Mouse (Mus musculus): Measurements from ENCODE around the gene Galnt10. TPM values are rescaled to one million over a fixed set of nuclear protein-coding genes. Genes with fewer than 3 reads are reported as not detected.

Galnt10 gene
- polyA plus RNA-seq, 1 experiment from 2014 or later: 7.1 TPM

DNA sequence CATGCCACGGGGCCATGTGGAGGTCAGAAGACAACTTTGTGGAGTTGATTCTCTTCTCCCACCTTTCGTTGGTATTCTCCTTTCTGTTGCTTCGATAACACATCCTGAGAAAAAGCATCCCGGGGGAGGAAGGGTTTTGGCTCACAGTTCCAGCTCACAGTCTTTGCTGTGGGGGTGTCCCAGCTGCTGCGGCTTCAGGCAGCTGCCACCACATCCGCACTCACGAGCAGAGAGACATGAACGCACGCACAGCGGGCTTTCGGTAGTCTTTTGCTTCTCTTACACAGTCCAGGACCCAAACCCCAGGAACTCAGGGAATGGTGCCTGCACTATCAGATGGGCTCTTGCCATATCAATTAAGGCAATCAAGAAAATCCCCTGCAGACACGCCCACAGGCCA, 37.9 kb downstream of the Galnt10 start:
- Histone ChIP-seq H3K9me3 (replicated peaks; ENCODE audit: control insufficient read depth, low read length) (no peaks in the 10 kb centered on the region), H3K27ac (ENCODE audit: low read depth, low read length) (no peak overlapping the region), H3K4me3 (ENCODE audit: low read depth, low read length) (no peak overlapping the region), H3K4me1 (ENCODE audit: control insufficient read depth, insufficient read depth, low read length) (peaks cover 36% of the 10 kb centered on the region), H3K27me3 (ENCODE audit: control insufficient read depth, insufficient read depth, low read length) (no peaks in the 10 kb centered on the region), H3K36me3 (ENCODE audit: control insufficient read depth, insufficient read depth, low read length) (no peaks in the 10 kb centered on the region), H3K9ac (ENCODE audit: low read depth, low read length) (no peak overlapping the region), H3K4me2 (no peak overlapping the region)
- no peak for ATAC-seq (replicated peaks; ENCODE audit: insufficient number of reproducible peaks, low FRiP score, low TSS enrichment)
- 73% methylated on average over 12 of the region's 12 CpGs for whole genome bisulfite sequencing (ENCODE audit: insufficient replicate concordance)

GRCm38 (mm10) chr11:57683931-57684330, 38.7 kb downstream of the Galnt10 start:
- Histone ChIP-seq H3K4me3 (ENCODE audit: low read depth, low read length) (no peak overlapping the region), H3K9me3 (replicated peaks; ENCODE audit: control insufficient read depth, low read length) (no peaks in the 10 kb centered on the region), H3K4me2 (no peak overlapping the region), H3K9ac (ENCODE audit: low read depth, low read length) (no peak overlapping the region), H3K27me3 (ENCODE audit: control insufficient read depth, insufficient read depth, low read length) (no peaks in the 10 kb centered on the region), H3K27ac (ENCODE audit: low read depth, low read length) (no peak overlapping the region), H3K36me3 (ENCODE audit: control insufficient read depth, insufficient read depth, low read length) (no peaks in the 10 kb centered on the region), H3K4me1 (ENCODE audit: control insufficient read depth, insufficient read depth, low read length) (peaks cover 43% of the 10 kb centered on the region)
- WGBS (ENCODE audit: insufficient replicate concordance): 59% methylated on average over 8 of the region's 8 CpGs
- no peak for ATAC-seq (replicated peaks; ENCODE audit: insufficient number of reproducible peaks, low FRiP score, low TSS enrichment)

DNA sequence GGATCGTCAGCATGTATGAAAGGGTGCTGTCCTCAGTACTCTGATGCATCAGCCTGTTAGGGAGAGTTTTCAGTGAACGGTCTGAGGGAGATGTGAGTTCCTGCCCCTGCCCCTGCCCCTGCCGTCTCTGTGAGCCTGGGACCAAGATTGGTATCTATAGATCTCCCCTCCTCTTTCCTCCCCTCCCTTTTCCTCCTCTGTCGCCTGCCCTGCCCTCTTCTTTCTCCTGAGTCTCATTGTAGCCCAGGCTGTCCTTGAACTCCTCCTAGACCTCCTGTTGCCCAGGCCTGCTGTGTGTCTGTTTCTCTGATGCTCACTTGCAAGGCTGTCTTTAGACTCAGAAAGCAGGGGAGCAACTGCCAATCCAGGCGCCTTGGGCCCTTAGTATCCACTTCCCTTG, 39.6 kb downstream of the Galnt10 start:
- Histone ChIP-seq H3K9me3 (replicated peaks; ENCODE audit: control insufficient read depth, low read length) (no peaks in the 10 kb centered on the region), H3K27ac (ENCODE audit: low read depth, low read length) (no peak overlapping the region), H3K4me2 (no peak overlapping the region), H3K9ac (ENCODE audit: low read depth, low read length) (no peak overlapping the region), H3K27me3 (ENCODE audit: control insufficient read depth, insufficient read depth, low read length) (no peaks in the 10 kb centered on the region), H3K4me1 (ENCODE audit: control insufficient read depth, insufficient read depth, low read length) (peaks cover 48% of the 10 kb centered on the region), H3K4me3 (ENCODE audit: low read depth, low read length) (no peak overlapping the region), H3K36me3 (ENCODE audit: control insufficient read depth, insufficient read depth, low read length) (no peaks in the 10 kb centered on the region)
- no peak for ATAC-seq (replicated peaks; ENCODE audit: insufficient number of reproducible peaks, low FRiP score, low TSS enrichment)
- 25% methylated on average over 5 of the region's 5 CpGs for WGBS (ENCODE audit: insufficient replicate concordance)

GRCm38 (mm10) chr11:57685689-57686454, 40.6 kb downstream of the Galnt10 start:
- H3K27ac ChIP-seq (ENCODE audit: low read depth, low read length): no peak overlapping the region
- 58% methylated on average over 10 of the region's 10 CpGs for whole genome bisulfite sequencing (ENCODE audit: insufficient replicate concordance)
- H3K36me3 ChIP-seq (ENCODE audit: control insufficient read depth, insufficient read depth, low read length): no peaks in the 10 kb centered on the region
- no peak overlapping the region for H3K4me2 ChIP-seq
- no peaks in the 10 kb centered on the region for H3K9me3 ChIP-seq (replicated peaks; ENCODE audit: control insufficient read depth, low read length)
- H3K9ac ChIP-seq (ENCODE audit: low read depth, low read length): no peak overlapping the region
- no peak for ATAC-seq (replicated peaks; ENCODE audit: insufficient number of reproducible peaks, low FRiP score, low TSS enrichment)
- H3K4me1 ChIP-seq (ENCODE audit: control insufficient read depth, insufficient read depth, low read length): peaks cover 48% of the 10 kb centered on the region
- no peaks in the 10 kb centered on the region for H3K27me3 ChIP-seq (ENCODE audit: control insufficient read depth, insufficient read depth, low read length)
- no peak overlapping the region for H3K4me3 ChIP-seq (ENCODE audit: low read depth, low read length)

GRCm38 (mm10) chr11:57686797-57687196, 41.6 kb downstream of the Galnt10 start:
- 47% methylated on average over 12 of the region's 12 CpGs for WGBS (ENCODE audit: insufficient replicate concordance)
- H3K9me3 ChIP-seq (replicated peaks; ENCODE audit: control insufficient read depth, low read length): no peaks in the 10 kb centered on the region
- H3K36me3 ChIP-seq (ENCODE audit: control insufficient read depth, insufficient read depth, low read length): no peaks in the 10 kb centered on the region
- H3K4me1 ChIP-seq (ENCODE audit: control insufficient read depth, insufficient read depth, low read length): peaks cover 49% of the 10 kb centered on the region
- H3K4me2 ChIP-seq: no peak overlapping the region
- no peak overlapping the region for H3K27ac ChIP-seq (ENCODE audit: low read depth, low read length)
- H3K4me3 ChIP-seq (ENCODE audit: low read depth, low read length): no peak overlapping the region
- H3K27me3 ChIP-seq (ENCODE audit: control insufficient read depth, insufficient read depth, low read length): no peaks in the 10 kb centered on the region
- ATAC-seq (replicated peaks; ENCODE audit: insufficient number of reproducible peaks, low FRiP score, low TSS enrichment): no peak
- no peak overlapping the region for H3K9ac ChIP-seq (ENCODE audit: low read depth, low read length)

- Histone ChIP-seq H3K4me2 (no peak overlapping the region), H3K4me1 (ENCODE audit: control insufficient read depth, insufficient read depth, low read length) (peaks cover 47% of the 10 kb centered on the region), H3K9me3 (replicated peaks; ENCODE audit: control insufficient read depth, low read length) (no peaks in the 10 kb centered on the region), H3K27me3 (ENCODE audit: control insufficient read depth, insufficient read depth, low read length) (no peaks in the 10 kb centered on the region), H3K36me3 (ENCODE audit: control insufficient read depth, insufficient read depth, low read length) (no peaks in the 10 kb centered on the region), H3K9ac (ENCODE audit: low read depth, low read length) (no peak overlapping the region), H3K4me3 (ENCODE audit: low read depth, low read length) (no peak overlapping the region), H3K27ac (ENCODE audit: low read depth, low read length) (no peak overlapping the region)
- ATAC-seq (replicated peaks; ENCODE audit: insufficient number of reproducible peaks, low FRiP score, low TSS enrichment): no peak
- WGBS (ENCODE audit: insufficient replicate concordance): 46% methylated on average over 9 of the region's 9 CpGs
Measured at GRCm38 (mm10) chr11:57687258-57687657, 42.0 kb downstream of the Galnt10 start.

DNA sequence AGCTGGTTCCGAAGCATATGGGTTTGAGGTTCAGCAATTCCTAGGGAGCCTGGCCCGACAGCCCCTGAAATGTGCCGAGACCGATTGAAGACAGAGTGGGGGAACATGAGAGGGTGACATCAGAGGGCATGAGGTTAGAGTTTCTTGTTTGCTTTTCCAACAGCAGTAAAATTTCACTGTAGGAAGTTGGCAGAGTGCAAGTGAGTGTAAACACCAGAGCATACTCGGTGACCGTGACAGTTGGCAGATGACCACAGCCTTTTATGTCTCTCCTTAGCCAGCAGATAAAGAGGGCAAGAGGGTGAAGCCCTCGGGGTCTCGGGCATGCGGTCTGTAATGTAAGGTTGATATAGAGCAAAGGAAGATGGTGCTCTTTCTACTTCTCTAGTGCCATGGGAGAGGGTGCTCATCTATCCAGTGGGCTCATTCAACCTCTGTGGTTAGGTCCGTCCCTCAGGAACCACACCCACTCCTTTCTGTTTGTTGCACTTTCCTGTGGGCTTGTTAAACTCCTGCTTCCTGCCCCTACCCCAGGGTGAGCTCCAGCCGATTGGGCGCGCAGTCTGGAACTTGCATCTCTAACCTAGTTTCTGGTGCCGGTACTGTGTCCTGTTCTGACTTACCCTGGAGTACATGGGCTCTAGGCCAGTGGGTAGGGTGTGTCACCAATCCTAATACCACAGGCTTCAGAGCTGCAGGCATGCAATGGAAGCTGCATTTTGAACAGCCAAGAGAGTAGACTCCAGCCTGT, 43.1 kb downstream of the Galnt10 start:
- ATAC-seq (replicated peaks; ENCODE audit: insufficient number of reproducible peaks, low FRiP score, low TSS enrichment): no peak; the same call in 1 of the 2 replicates
- Histone ChIP-seq H3K27me3 (ENCODE audit: control insufficient read depth, insufficient read depth, low read length) (no peaks in the 10 kb centered on the region), H3K9me3 (replicated peaks; ENCODE audit: control insufficient read depth, low read length) (no peaks in the 10 kb centered on the region), H3K36me3 (ENCODE audit: control insufficient read depth, insufficient read depth, low read length) (no peaks in the 10 kb centered on the region), H3K4me2 (no peak overlapping the region), H3K9ac (ENCODE audit: low read depth, low read length) (no peak overlapping the region), H3K27ac (ENCODE audit: low read depth, low read length) (no peak overlapping the region), H3K4me1 (ENCODE audit: control insufficient read depth, insufficient read depth, low read length) (peaks cover 40% of the 10 kb centered on the region), H3K4me3 (ENCODE audit: low read depth, low read length) (no peak overlapping the region)
- 45% methylated on average over 14 of the region's 14 CpGs for WGBS (ENCODE audit: insufficient replicate concordance)

DNA sequence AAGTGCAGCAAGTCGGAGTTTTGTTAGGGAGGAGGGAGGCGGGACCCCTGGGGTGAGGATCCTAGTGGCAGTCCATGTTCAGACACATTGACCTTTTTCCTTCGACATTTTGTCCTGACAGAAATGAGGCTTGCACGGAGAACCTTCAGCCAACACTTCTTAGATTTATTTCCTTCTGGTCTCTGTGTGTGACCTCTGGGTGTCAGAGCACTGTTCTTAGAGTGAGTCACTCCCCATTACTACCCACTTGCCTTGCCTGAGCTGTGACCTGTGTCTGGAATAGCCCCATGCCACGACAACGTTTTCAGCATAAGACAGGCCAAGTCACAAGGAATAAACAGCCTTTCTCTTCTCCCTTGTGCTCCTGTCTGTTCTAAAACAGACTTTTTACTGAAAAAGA, 44.6 kb downstream of the Galnt10 start:
- no peak overlapping the region for H3K4me2 ChIP-seq
- peaks cover 31% of the 10 kb centered on the region for H3K4me1 ChIP-seq (ENCODE audit: control insufficient read depth, insufficient read depth, low read length)
- no peak overlapping the region for H3K27ac ChIP-seq (ENCODE audit: low read depth, low read length)
- no peaks in the 10 kb centered on the region for H3K36me3 ChIP-seq (ENCODE audit: control insufficient read depth, insufficient read depth, low read length)
- ATAC-seq (replicated peaks; ENCODE audit: insufficient number of reproducible peaks, low FRiP score, low TSS enrichment): no peak
- no peak overlapping the region for H3K9ac ChIP-seq (ENCODE audit: low read depth, low read length)
- no peaks in the 10 kb centered on the region for H3K27me3 ChIP-seq (ENCODE audit: control insufficient read depth, insufficient read depth, low read length)
- no peaks in the 10 kb centered on the region for H3K9me3 ChIP-seq (replicated peaks; ENCODE audit: control insufficient read depth, low read length)
- no peak overlapping the region for H3K4me3 ChIP-seq (ENCODE audit: low read depth, low read length)
- WGBS (ENCODE audit: insufficient replicate concordance): 64% methylated on average over 6 of the region's 6 CpGs
